Mouse (Mus musculus) heart, postnatal 25 days (tissue): ENCODE results near the gene Il16. TPM values are rescaled to one million over a fixed set of nuclear protein-coding genes. Genes with fewer than 3 reads are reported as not detected.

ENCODE experiments used
- total RNA-seq, 2 experiments: library from RNA; stranded (reverse); gene quantifications; 2 replicates each; pipeline ENCODE4 v1.2.3; 2021

Gene Il16
- total RNA-seq, 2 experiments from 2014 or later = 8.2 to 8.4 TPM

Other genes with a start within 250 kb of the Il16 start
- under 1 TPM; 0.11 to 0.13 TPM for gene Tmc3, start 160.8 kb downstream of the Il16 start, total RNA-seq
- 10 to 100 TPM; 11.0 to 11.9 TPM for gene Stard5, start 113.8 kb downstream of the Il16 start, total RNA-seq
- not detected for gene Cfap161, start 49.2 kb upstream of the Il16 start, total RNA-seq
- gene Tlnrd1, start 138.6 kb upstream of the Il16 start, total RNA-seq = 1 to 10 TPM; 8.1 to 9.1 TPM
- 10 to 100 TPM; 51.3 to 52.0 TPM for gene Mesd, start 138.7 kb upstream of the Il16 start, total RNA-seq